Mouse (Mus musculus) heart, adult 11 months (tissue): ENCODE results near the gene Ank3.

Experiments used
- DNase-seq: peaks from one replicate; pipeline ENCODE4 v3.0.0; 2022

The Ank3 gene

DNA sequence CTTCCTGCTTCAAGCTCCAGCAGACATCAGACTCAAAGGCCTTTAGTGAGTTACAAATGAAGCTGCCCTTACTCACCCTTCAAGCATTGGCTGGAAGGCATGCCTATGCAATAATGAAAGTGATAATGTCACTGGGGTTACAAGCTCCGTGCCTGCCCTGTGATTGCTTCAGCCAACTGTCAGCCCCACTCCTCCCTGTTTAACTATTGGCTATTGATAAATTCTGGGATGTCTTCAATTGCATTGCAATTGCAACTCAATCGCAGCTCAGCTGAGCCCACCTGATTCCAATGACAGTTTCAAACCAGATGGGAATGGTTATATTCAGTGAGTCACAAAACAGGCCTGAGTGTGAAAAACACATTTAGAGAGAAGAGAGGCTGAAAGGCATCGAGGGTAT lies 80.3 kb downstream of the Ank3 start:
- no peak for DNase-seq

GRCm38 (mm10) chr10:69485191-69485786 lies 86.7 kb downstream of the Ank3 start:
- peak; percentile 71 for DNase-seq

DNA sequence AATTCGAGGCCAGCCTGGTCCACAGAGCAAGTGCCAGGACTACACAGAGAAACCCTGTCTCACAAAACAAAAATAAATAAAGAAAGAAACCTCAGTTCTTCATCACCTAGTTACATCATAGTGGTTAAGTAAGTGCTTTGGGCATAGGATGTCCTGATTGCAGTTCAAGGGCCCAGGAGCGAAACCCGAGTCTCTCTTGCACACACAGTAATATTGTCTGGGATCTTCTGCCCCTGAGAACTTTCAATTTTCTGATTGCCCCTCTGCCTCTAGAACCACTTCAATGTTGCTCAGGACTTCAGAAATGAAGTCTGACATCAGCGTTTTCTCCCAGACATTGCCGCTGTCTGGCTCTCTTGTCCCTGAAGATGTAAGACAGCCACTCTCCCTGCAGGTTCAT lies 91.6 kb downstream of the Ank3 start:
- peak; percentile 72 for DNase-seq

GRCm38 (mm10) chr10:69491975-69492374 lies 93.4 kb downstream of the Ank3 start:
- DNase-seq: peak; percentile 17

- peak; percentile 74 for DNase-seq
Observed at GRCm38 (mm10) chr10:69497382-69497781, 98.8 kb downstream of the Ank3 start.

DNA sequence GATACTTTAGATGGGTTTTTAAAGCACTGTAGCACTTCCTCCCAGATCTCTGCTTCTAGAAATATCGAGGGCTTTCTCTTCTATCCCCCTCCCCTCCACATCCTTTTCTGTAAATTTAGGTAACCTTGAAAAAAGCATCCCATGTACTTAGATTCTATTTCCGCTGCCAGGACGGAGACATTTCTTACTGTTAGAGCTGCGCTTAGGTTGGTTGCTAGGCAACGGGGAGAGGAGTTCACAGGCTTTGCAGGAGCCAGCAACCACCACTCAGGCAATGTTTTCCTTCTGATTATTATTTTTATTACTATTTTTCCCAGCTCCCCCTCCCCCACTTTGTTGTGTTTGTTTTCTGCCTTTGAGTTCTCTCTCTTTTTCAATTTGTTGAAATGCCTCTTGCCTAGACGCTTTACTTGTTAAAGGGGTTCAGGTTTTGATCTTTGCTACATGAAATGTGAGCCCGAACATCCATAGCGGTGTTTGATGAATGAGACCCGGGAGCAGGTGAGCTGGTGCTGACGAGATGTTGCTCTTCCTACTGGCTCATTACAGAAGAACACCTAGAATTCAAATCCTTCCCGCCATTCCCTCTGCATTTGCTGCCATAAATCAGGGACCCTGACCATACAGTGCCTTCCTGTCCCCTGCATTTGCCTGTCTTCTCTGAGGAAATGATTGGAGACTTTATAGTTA lies 101.7 kb downstream of the Ank3 start:
- DNase-seq: peak; percentile 79

DNA sequence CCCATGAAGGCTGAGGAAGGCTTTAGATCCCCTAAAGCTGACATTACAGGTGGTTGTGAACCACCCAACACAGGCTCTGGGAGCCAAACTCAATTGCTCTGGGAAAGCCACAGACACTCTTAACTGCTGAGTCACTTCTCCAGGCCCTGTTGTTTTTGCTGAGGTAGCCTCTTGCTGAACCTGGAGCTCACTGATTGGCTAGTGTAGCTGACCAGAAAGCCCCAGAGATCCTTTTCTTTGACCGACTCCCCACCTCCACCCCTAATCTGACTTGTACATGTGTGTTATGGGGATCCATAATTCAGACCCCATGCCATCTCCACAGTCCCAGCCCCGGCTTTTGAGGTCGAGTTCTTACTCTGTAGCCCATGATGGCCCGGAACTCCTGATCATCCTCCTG lies 105.2 kb downstream of the Ank3 start:
- peak; percentile 65 for DNase-seq

GRCm38 (mm10) chr10:69507719-69508118 lies 109.1 kb downstream of the Ank3 start:
- DNase-seq: peak; percentile 23

DNA sequence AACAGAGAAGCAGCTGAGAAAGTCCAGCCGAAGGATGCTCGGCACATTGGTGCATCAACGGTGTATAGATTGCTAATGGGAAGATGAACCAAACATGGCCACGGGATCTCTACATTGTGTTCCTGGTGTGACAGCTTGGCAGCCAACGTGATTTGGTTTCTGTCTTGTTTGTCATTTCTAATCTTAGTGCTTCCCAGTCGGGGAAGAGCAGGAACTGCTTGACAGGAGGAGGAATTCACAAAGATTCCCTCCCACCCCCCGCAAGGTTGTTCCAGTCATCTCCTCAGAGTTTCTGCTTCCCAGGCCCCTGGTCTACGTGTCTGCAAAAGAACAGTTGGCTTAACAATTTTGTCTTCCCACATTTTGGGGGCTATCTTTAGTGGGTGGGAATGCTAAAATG lies 111.8 kb downstream of the Ank3 start:
- peak; percentile 79 for DNase-seq

- peak; percentile 66 for DNase-seq
Observed at GRCm38 (mm10) chr10:69511234-69511633, 112.7 kb downstream of the Ank3 start.

GRCm38 (mm10) chr10:69521977-69522376 lies 123.4 kb downstream of the Ank3 start:
- no peak for DNase-seq

- DNase-seq: peak; percentile 63
Observed at GRCm38 (mm10) chr10:69523202-69523601, 124.6 kb downstream of the Ank3 start.

DNA sequence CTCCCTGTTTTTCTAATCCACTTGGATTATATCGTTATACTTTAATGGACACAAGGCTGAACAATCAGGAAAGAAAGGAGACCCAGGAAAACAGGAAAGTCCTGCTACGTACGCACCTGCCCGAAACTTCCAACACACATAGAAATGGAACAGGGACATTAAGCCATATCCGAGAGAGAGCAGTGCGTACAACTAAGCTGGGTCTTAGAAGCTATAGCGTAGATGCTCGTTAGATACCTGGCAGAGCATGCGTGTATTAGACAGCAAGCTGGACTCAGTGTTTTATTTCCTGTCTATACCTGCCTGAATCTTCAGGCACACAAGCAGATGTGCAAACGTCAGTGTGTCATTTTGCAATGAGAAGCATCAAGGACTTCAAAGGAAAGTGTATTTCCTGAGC lies 128.7 kb downstream of the Ank3 start:
- DNase-seq: peak; percentile 79

DNA sequence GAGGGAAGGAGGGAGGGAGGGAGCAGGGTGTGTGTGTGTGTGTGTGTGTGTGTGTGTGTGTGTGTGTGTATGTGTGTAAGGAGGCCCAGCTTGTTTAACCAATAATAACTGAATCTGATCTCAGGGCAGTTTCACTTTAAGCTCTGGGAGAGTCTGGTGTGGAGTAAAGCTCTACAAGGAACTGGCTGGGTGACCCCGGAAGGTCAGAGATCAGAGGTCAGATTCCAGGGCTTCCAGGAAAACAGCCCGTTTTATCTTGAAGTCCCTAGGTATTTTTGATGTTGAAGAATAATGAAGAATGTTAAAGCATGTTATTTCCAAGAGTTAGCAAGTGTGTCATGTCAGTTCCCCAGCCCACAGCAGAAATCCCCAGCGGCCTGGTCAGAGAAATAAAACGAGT lies 130.2 kb downstream of the Ank3 start:
- DNase-seq: peak; percentile 49

- DNase-seq: peak; percentile 71
Observed at GRCm38 (mm10) chr10:69530326-69530725, 131.8 kb downstream of the Ank3 start.

DNA sequence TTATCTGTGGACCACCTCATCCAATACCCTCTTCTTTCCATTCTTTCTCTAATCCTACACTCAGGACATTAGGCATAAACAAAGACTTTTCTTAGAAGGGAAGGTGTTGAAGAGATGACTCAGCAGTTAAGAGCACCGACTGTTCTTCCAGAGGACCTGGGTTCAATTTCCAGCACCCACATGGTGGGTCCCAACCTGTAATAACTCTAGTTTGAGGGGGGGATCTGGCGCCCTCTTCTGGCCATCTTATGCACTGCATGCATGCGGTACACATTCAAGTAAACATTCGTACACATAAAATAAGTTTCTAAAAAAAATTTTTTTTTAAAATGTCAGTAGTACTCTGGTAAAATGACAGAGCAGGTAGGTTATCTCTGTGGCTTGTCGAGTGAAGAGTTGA lies 133.0 kb downstream of the Ank3 start:
- DNase-seq: peak; percentile 54

- DNase-seq: peak; percentile 55
Observed at GRCm38 (mm10) chr10:69532169-69532730, 133.7 kb downstream of the Ank3 start.

- DNase-seq: peak; percentile 90
Observed at GRCm38 (mm10) chr10:69533505-69534388, 135.2 kb downstream of the Ank3 start.

GRCm38 (mm10) chr10:69534716-69535115 lies 136.1 kb downstream of the Ank3 start:
- DNase-seq: peak; percentile 13

GRCm38 (mm10) chr10:69535123-69535930 lies 136.8 kb downstream of the Ank3 start:
- DNase-seq: peak; percentile 92

DNA sequence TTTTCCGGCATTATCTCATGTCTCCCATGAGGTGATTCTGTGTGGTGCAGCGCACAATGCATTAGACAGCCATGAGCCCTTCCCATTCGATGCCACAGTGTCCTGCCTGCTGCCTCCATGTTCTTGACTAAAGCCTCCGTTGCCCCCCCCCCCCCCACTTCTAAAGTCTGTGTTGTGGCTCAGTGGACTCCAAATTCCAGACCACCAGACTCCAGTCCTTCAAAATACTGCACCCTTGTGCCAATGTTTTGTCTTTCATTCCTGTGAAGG lies 137.3 kb downstream of the Ank3 start:
- DNase-seq: peak; percentile 51

GRCm38 (mm10) chr10:69536372-69537075 lies 138.0 kb downstream of the Ank3 start:
- peak; percentile 62 for DNase-seq
